Mouse (Mus musculus): Measurements from ENCODE around the gene Rrp1.

DNA sequence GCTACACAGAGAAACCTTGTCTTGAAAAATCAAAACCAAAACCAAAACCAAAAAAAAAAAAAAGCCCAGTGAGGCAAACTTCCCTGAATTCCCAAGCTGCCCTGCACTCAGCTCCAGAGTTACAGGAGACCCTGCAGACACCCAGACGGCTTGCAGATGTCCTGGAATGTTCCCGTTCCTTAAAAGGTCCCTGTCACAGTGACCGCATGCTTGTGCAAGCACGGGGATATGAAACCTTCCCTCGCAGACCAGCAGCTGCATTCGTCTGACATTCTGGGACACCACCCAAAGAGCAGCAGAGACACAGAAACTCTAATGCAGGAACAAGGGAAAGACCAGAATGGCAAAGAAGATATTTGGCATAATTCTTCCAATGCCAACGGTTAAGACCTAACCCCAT, 27.1 kb upstream of the Rrp1 start:
- TF ChIP-seq CTCF (IDR thresholded peaks at IDR 0.05; ENCODE audit: control insufficient read depth, insufficient read depth, insufficient replicate concordance, low read depth, low read length) = no peak
- TF ChIP-seq POLR2A (IDR thresholded peaks at IDR 0.05; ENCODE audit: control insufficient read depth, low read depth, low read length) = no peak

Measured in testis, adult 2 months (tissue).